Mouse (Mus musculus) hindbrain, embryonic 12.5 days (tissue): ENCODE results near the gene Tifab. TPM values are rescaled to one million over a fixed set of nuclear protein-coding genes. Genes with fewer than 3 reads are reported as not detected.
A peak's percentile ranks its signal among the peaks of the same experiment; 100 is the strongest.
"Not testable (repeated sequence)": the region's sequence is repeated elsewhere in the genome, so short reads cannot be mapped to it uniquely, and the experiment has no call there.

Experiments used
- ATAC-seq: fragments of 200-750 bp; cut with Nextera tagmentation; 2 replicates; pipeline ENCODE4 v1.8.0; 2017; ENCODE audit warnings: moderate TSS enrichment; ENCODE audit not compliant: low FRiP score
- H3K27ac ChIP-seq: fragments of 300-500 bp; sonication (generic); 2 replicates; pipeline ENCODE4 v1.5.1; 2016; ENCODE audit warnings: mild to moderate bottlenecking
- H3K27me3 ChIP-seq: fragments of 300-500 bp; sonication (generic); 2 replicates; pipeline ENCODE4 v1.6.1; 2016; ENCODE audit warnings: mild to moderate bottlenecking
- H3K36me3 ChIP-seq: fragments of 300-500 bp; sonication (generic); 2 replicates; pipeline ENCODE4 v1.6.1; 2016; ENCODE audit warnings: mild to moderate bottlenecking
- H3K4me1 ChIP-seq: fragments of 300-500 bp; sonication (generic); 2 replicates; pipeline ENCODE4 v1.6.1; 2016
- H3K4me2 ChIP-seq: fragments of 300-500 bp; sonication (generic); replicated peaks from 2 replicates; pipeline ENCODE4 v1.6.1; 2016; ENCODE audit warnings: mild to moderate bottlenecking
- H3K4me3 ChIP-seq: fragments of 300-500 bp; sonication (generic); 2 replicates; pipeline ENCODE4 v1.5.1; 2016; ENCODE audit warnings: mild to moderate bottlenecking
- H3K9ac ChIP-seq: fragments of 300-500 bp; sonication (generic); 2 replicates; pipeline ENCODE4 v1.6.1; 2016; ENCODE audit warnings: mild to moderate bottlenecking, moderate library complexity
- H3K9me3 ChIP-seq: fragments of 300-500 bp; sonication (generic); replicated peaks from 2 replicates; pipeline ENCODE4 v1.6.1; 2016; ENCODE audit warnings: mild to moderate bottlenecking
- WGBS: fragments of 180-500 bp; shearing (Covaris S2); methylation state at CpG from one replicate; pipeline ENCODE4 v1.1.7; 2016; 5-methylcytosine and 5-hydroxymethylcytosine counted together
- polyA plus RNA-seq: library from polyadenylated mRNA; unstranded; fragments of >200 nt; fragmentation: Nextera tagmentation; extraction: Ambion mirVana; gene quantifications from 2 replicates; pipeline ENCODE4 v1.2.1, GENCODE M21; 2016

Tifab gene
- polyA plus RNA-seq, 1 experiment from 2014 or later = 1.5 TPM

DNA sequence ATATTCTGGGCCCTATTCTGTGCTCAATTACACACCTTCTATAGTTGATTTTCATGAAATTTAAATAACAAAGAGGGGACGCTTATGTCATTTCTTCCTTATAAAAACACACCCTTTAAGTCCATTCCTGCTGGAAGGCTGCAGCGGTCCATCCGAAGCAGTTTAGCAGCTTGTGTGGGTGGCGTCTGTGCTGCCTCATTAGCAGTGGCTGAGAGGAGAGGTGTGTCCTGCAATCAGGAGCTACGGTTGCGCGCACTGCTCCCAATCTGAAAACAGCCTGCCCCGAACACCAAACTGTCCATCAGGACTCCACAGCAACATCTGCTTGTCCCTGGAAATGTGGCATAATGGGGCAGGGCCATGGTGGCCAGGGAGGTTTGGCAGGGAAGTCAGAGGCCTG lies 20.8 kb upstream of the Tifab start:
- H3K4me2 ChIP-seq = no peak overlapping the region
- WGBS = 42% methylated on average over 8 of the region's 8 CpGs
- peaks cover 54% of the 10 kb centered on the region for H3K27me3 ChIP-seq
- no peak overlapping the region for H3K4me3 ChIP-seq
- H3K9ac ChIP-seq = no peak overlapping the region
- H3K9me3 ChIP-seq = no peaks in the 10 kb centered on the region
- H3K36me3 ChIP-seq = no peaks in the 10 kb centered on the region
- peak; percentile 50; the same call in 1 of the 2 replicates for ATAC-seq
- H3K4me1 ChIP-seq = peaks cover 10% of the 10 kb centered on the region
- H3K27ac ChIP-seq = no peak overlapping the region

GRCm38 (mm10) chr13:56197473-56198266 lies 19.0 kb upstream of the Tifab start:
- Histone ChIP-seq H3K9me3 (no peaks in the 10 kb centered on the region), H3K36me3 (no peaks in the 10 kb centered on the region), H3K27me3 (peaks cover 47% of the 10 kb centered on the region), H3K4me2 (peak overlapping the region; percentile 30), H3K9ac (no peak overlapping the region), H3K4me1 (peaks cover 10% of the 10 kb centered on the region), H3K27ac (no peak overlapping the region), H3K4me3 (no peak overlapping the region)
- ATAC-seq = peak; percentile 73; the same call in 1 of the 2 replicates
- WGBS = 12% methylated on average over 15 of the region's 15 CpGs

GRCm38 (mm10) chr13:56197031-56197430 lies 18.3 kb upstream of the Tifab start:
- 50% methylated on average over 12 of the region's 12 CpGs for WGBS
- H3K36me3 ChIP-seq = no peaks in the 10 kb centered on the region
- ATAC-seq = 0 out of 2 replicates have a peak, but pooled peaks have one; percentile 22

GRCm38 (mm10) chr13:56195824-56196223 lies 17.1 kb upstream of the Tifab start:
- H3K4me3 ChIP-seq, H3K27ac ChIP-seq, H3K4me2 ChIP-seq, ATAC-seq, H3K4me1 ChIP-seq, H3K36me3 ChIP-seq, H3K9me3 ChIP-seq, H3K9ac ChIP-seq: not testable (repeated sequence)
- peaks cover 35% of the 10 kb centered on the region for H3K27me3 ChIP-seq
- WGBS = 84% methylated on average over 11 of the region's 11 CpGs

More at GRCm38 (mm10) chr13:56197031-56197430, 18.3 kb upstream of the Tifab start:
- H3K4me1 ChIP-seq = peaks cover 10% of the 10 kb centered on the region
- peaks cover 41% of the 10 kb centered on the region for H3K27me3 ChIP-seq
- no peak overlapping the region for H3K4me3 ChIP-seq
- peak overlapping the region; percentile 30 for H3K4me2 ChIP-seq
- H3K9me3 ChIP-seq = no peaks in the 10 kb centered on the region
- H3K27ac ChIP-seq = no peak overlapping the region
- no peak overlapping the region for H3K9ac ChIP-seq

DNA sequence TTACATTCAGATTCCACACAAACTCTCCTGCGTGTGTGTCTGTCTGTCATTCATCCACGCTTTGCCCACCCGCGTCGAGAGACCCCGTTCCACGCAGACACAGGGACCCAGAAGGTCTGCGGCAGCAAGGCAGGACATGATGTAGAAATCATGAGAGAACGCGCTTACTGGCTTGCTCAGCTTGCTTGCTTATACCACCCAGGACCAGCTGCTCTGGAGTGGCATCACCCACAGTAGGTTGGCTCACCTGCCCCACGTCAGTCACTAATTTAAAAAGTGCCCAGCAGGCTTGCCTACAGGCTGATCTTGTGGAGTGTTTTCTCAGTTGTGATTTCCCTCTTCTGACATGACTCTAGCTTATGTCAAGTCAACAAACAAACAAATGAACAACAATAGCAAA lies 15.5 kb upstream of the Tifab start:
- H3K9me3 ChIP-seq, H3K27ac ChIP-seq, H3K4me1 ChIP-seq, H3K4me2 ChIP-seq, H3K9ac ChIP-seq, H3K36me3 ChIP-seq, H3K4me3 ChIP-seq, ATAC-seq: not testable (repeated sequence)
- 90% methylated on average over 11 of the region's 11 CpGs for WGBS
- H3K27me3 ChIP-seq = peaks cover 20% of the 10 kb centered on the region

GRCm38 (mm10) chr13:56191225-56191624 lies 12.5 kb upstream of the Tifab start:
- 0 out of 2 replicates have a peak, but pooled peaks cover 4% of the 10 kb centered on the region for H3K9me3 ChIP-seq
- H3K9ac ChIP-seq = no peak overlapping the region
- no peak overlapping the region for H3K4me2 ChIP-seq
- no peaks in the 10 kb centered on the region for H3K4me1 ChIP-seq
- no peak overlapping the region for H3K27ac ChIP-seq
- H3K4me3 ChIP-seq = no peak overlapping the region
- WGBS = 40% methylated on average over 3 of the region's 3 CpGs
- ATAC-seq = no peak
- H3K27me3 ChIP-seq = no peaks in the 10 kb centered on the region
- no peaks in the 10 kb centered on the region for H3K36me3 ChIP-seq

DNA sequence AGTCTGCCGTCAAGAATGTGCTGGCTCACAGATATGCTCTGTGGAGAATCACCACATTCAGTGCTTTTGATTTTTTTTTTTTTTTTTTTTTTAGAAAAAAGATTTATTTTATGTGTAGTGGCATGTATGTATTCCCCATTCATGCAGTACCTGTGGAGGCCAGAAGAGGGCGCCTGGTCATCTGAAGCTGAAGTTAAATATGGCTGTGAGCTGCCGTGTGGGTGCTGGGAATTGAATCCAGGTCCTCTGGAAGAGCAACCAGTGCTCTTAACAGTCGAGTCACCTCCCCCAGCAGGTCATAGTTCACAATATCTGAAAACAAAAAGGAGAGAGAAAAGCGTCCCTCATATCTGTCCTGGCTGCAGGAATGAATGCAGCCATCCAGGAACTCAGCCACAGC lies 11.0 kb upstream of the Tifab start:
- no peak overlapping the region for H3K4me3 ChIP-seq
- H3K27ac ChIP-seq = no peak overlapping the region
- H3K27me3 ChIP-seq = no peaks in the 10 kb centered on the region
- WGBS = 85% methylated on average over 5 of the region's 5 CpGs
- H3K36me3 ChIP-seq = no peaks in the 10 kb centered on the region
- no peaks in the 10 kb centered on the region for H3K4me1 ChIP-seq
- H3K9me3 ChIP-seq = 0 out of 2 replicates have a peak, but pooled peaks cover 4% of the 10 kb centered on the region
- ATAC-seq = no peak
- no peak overlapping the region for H3K4me2 ChIP-seq
- no peak overlapping the region for H3K9ac ChIP-seq

GRCm38 (mm10) chr13:56183687-56184086 lies 5.0 kb upstream of the Tifab start:
- no peak overlapping the region for H3K4me2 ChIP-seq
- H3K9ac ChIP-seq = no peak overlapping the region
- H3K36me3 ChIP-seq = no peaks in the 10 kb centered on the region
- H3K4me1 ChIP-seq = no peaks in the 10 kb centered on the region
- H3K9me3 ChIP-seq = no peaks in the 10 kb centered on the region
- H3K27ac ChIP-seq = no peak overlapping the region
- no peaks in the 10 kb centered on the region for H3K27me3 ChIP-seq
- 87% methylated on average over 5 of the region's 5 CpGs for WGBS
- H3K4me3 ChIP-seq = no peak overlapping the region
- ATAC-seq = no peak

- ATAC-seq = no peak
- Histone ChIP-seq H3K9me3 (no peaks in the 10 kb centered on the region), H3K27me3 (0 out of 2 replicates have a peak, but pooled peaks cover 6% of the 10 kb centered on the region), H3K36me3 (no peaks in the 10 kb centered on the region), H3K4me1 (no peaks in the 10 kb centered on the region), H3K4me2 (no peak overlapping the region), H3K4me3 (no peak overlapping the region), H3K9ac (no peak overlapping the region), H3K27ac (no peak overlapping the region)
- WGBS = 71% methylated on average over 8 of the region's 8 CpGs
These were observed 2.7 kb upstream of the Tifab start for GRCm38 (mm10) chr13:56181424-56181823.

DNA sequence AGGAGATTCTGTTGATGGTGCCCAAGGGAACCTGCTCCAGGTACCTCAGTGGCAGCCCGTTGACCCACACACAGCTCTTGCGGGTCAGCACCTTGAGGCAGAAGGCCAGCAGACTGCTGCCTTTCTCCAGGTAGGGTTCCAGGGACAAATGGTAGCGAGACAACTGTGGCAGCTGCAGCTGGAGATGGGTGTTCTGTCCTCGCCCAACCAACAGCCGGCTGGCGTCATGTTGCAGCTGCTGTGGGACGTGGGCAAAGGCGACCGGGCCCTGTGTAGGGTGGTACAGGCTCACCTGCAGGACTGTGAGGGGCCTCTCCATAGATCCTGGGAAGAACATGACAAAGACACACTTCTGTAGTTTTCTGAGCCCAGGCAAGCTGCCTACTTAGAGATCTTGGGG lies 2.4 kb downstream of the Tifab start:
- no peak overlapping the region for H3K4me2 ChIP-seq
- no peak overlapping the region for H3K27ac ChIP-seq
- no peaks in the 10 kb centered on the region for H3K9me3 ChIP-seq
- H3K4me3 ChIP-seq = no peak overlapping the region
- 0 out of 2 replicates have a peak, but pooled peaks cover 17% of the 10 kb centered on the region for H3K27me3 ChIP-seq
- no peaks in the 10 kb centered on the region for H3K4me1 ChIP-seq
- no peak overlapping the region for H3K9ac ChIP-seq
- H3K36me3 ChIP-seq = no peaks in the 10 kb centered on the region
- 87% methylated on average over 9 of the region's 9 CpGs for WGBS
- no peak for ATAC-seq

DNA sequence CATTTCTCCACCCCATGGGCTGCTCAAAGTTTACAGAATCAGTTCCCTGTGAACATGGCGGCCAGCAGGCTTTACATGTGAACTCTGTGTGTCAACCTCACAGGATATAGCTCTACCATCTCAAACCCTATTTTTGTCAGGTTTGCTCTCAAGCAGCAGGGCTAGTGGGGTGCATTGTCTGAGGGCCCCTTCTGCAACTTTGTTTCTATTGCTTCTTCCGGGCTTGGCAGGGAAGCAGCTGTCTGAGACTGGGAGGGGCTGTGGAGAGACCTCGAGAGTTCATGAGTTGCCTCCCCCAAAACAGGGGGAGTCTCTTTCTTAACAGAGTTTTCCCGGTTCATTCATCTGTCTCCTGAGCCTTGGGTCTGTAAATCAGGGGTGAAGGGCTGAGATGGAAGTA lies 2.8 kb downstream of the Tifab start:
- no peaks in the 10 kb centered on the region for H3K9me3 ChIP-seq
- H3K4me3 ChIP-seq = no peak overlapping the region
- H3K27ac ChIP-seq = no peak overlapping the region
- 76% methylated on average over 4 of the region's 4 CpGs for WGBS
- H3K4me1 ChIP-seq = no peaks in the 10 kb centered on the region
- no peak overlapping the region for H3K9ac ChIP-seq
- no peaks in the 10 kb centered on the region for H3K36me3 ChIP-seq
- H3K27me3 ChIP-seq = 0 out of 2 replicates have a peak, but pooled peaks cover 17% of the 10 kb centered on the region
- no peak for ATAC-seq
- H3K4me2 ChIP-seq = no peak overlapping the region

DNA sequence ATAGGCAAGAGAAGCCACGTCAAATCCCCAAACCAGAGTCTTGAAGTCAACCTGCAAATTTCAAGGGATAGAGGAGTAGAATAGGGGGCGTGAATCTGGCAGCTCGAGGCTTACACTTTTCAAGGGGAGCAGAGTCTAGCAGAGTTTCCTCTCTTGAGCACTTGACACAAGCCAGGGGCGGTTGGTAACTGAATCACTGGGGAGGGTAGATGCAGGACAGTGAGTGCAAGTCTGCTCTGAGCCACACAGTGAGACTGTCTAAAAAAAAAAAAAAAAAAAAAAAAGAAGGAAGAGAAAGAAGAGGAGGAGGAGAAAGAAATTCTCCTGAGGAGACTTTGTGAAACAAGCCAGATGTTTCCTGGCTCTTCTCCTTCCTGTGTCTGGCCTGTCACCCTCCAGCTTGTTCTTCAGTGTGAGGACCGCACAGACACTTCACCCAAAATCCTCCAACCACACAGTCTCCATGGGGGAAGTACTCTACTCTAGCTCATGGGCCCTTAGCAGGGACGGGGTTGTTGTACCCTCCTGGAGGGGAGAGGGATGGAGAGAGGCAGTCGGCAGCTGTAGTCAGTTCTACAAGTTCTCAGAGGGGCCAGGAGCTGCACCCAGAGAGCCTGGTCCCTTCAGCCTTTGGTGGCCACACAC lies 5.7 kb downstream of the Tifab start:
- H3K9ac ChIP-seq = no peak overlapping the region
- no peaks in the 10 kb centered on the region for H3K36me3 ChIP-seq
- no peak overlapping the region for H3K4me2 ChIP-seq
- ATAC-seq = no peak
- WGBS = 75% methylated on average over 7 of the region's 7 CpGs
- no peak overlapping the region for H3K27ac ChIP-seq
- 0 out of 2 replicates have a peak, but pooled peaks cover 10% of the 10 kb centered on the region for H3K27me3 ChIP-seq
- peaks cover 8% of the 10 kb centered on the region for H3K4me1 ChIP-seq
- H3K9me3 ChIP-seq = no peaks in the 10 kb centered on the region
- no peak overlapping the region for H3K4me3 ChIP-seq
